Mouse (Mus musculus) intestine, postnatal 0 days (tissue): ENCODE data around the gene Ift81. TPM values are rescaled to one million over a fixed set of nuclear protein-coding genes. Genes with fewer than 3 reads are reported as not detected.
A peak's percentile ranks its signal among the peaks of the same experiment; 100 is the strongest.

Experiments used
- ATAC-seq: fragments of 200-750 bp; cut with Nextera tagmentation; 2 replicates; pipeline ENCODE4 v1.8.0; 2017; ENCODE audit warnings: mild to moderate bottlenecking, moderate TSS enrichment, moderate library complexity
- H3K27ac ChIP-seq: fragments of 300-500 bp; sonication (generic); 2 replicates; pipeline ENCODE4 v1.5.1; 2014; ENCODE audit warnings: mild to moderate bottlenecking, low read depth, low read length, moderate library complexity
- H3K27me3 ChIP-seq: fragments of 300-500 bp; sonication (generic); replicated peaks from 2 replicates; pipeline ENCODE4 v1.6.1; 2014; ENCODE audit warnings: low read length, mixed read lengths; ENCODE audit not compliant: control insufficient read depth, insufficient read depth
- H3K36me3 ChIP-seq: fragments of 300-500 bp; sonication (generic); 2 replicates; pipeline ENCODE4 v1.6.1; 2014; ENCODE audit warnings: mild to moderate bottlenecking, moderate library complexity; ENCODE audit not compliant: control insufficient read depth, insufficient read depth
- H3K4me1 ChIP-seq: fragments of 300-500 bp; sonication (generic); replicated peaks from 2 replicates; pipeline ENCODE4 v1.6.1; 2014; ENCODE audit warnings: antibody characterized with exemption, low read length, mixed read lengths; ENCODE audit not compliant: control insufficient read depth, insufficient read depth
- H3K4me2 ChIP-seq: fragments of 300-500 bp; sonication (generic); replicated peaks from 2 replicates; pipeline ENCODE4 v1.6.1; 2014; ENCODE audit warnings: low read depth, mild to moderate bottlenecking, moderate library complexity
- H3K4me3 ChIP-seq: fragments of 300-500 bp; sonication (generic); 2 replicates; pipeline ENCODE4 v1.5.1; 2014; ENCODE audit warnings: low read depth, low read length
- H3K9ac ChIP-seq: fragments of 300-500 bp; sonication (generic); 2 replicates; pipeline ENCODE4 v1.6.1; 2014; ENCODE audit warnings: mild to moderate bottlenecking, low read depth, low read length
- H3K9me3 ChIP-seq: fragments of 300-500 bp; sonication (generic); 2 replicates; pipeline ENCODE4 v1.6.1; 2016; ENCODE audit warnings: mixed run types; ENCODE audit not compliant: control insufficient read depth
- CTCF ChIP-seq: sonication (generic); IDR thresholded peaks from 2 replicates; pipeline ENCODE4 v1.5.1; 2016; ENCODE audit warnings: low read depth, mild to moderate bottlenecking, control low read depth, antibody characterized with exemption, moderate library complexity
- WGBS: fragments of 180-500 bp; shearing (Covaris S2); extraction: QIAGEN DNeasy Blood & Tissue Kit; methylation state at CpG from one replicate; pipeline ENCODE4 v1.1.7; 2014; 5-methylcytosine and 5-hydroxymethylcytosine counted together
- polyA plus RNA-seq: library from polyadenylated mRNA; unstranded; fragments of >200 nt; fragmentation: Nextera tagmentation; extraction: Ambion mirVana; gene quantifications from 2 replicates; pipeline ENCODE4 v1.2.1, GENCODE M21; 2015

Gene Ift81
- polyA plus RNA-seq, 1 experiment from 2014 or later, result 11.7 TPM

- H3K4me2 ChIP-seq, result no peak overlapping the region; the same call in 1 of the 2 replicates
- no peaks in the 10 kb centered on the region for H3K9me3 ChIP-seq
- peak; percentile 88 for ATAC-seq
- peak overlapping the region; percentile 78 for H3K27ac ChIP-seq
- WGBS, result 25% methylated on average over 6 of the region's 6 CpGs
- H3K9ac ChIP-seq, result 0 out of 2 replicates have a peak overlapping the region, but pooled peaks have one; percentile 3
- no peak for TF ChIP-seq CTCF
- H3K27me3 ChIP-seq, result no peaks in the 10 kb centered on the region
- no peaks in the 10 kb centered on the region for H3K36me3 ChIP-seq
- H3K4me3 ChIP-seq, result no peak overlapping the region
- H3K4me1 ChIP-seq, result peaks cover 21% of the 10 kb centered on the region; the same call in 1 of the 2 replicates
Measured at GRCm38 (mm10) chr5:122548671-122549070, 65.6 kb downstream of the Ift81 start.

DNA sequence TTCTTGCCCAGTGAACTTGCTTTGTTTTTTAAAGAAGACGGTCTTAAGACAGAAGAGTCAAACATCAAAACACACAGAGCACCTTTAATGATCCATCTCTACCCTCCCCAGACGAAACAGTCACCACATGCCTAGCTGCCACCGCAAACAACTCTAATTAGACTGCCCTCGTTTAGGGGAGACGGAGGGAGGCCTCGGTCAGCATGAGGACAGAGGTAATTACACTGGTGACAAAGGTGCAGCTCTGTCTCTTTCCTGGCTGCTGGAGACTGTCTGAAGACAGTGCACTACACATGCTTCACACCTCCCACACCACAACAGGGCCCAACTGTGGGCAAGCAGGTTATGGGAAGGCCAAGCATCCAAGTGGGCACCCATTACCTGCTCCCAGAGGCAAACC lies 66.5 kb downstream of the Ift81 start:
- Histone ChIP-seq H3K9ac (no peak overlapping the region), H3K36me3 (no peaks in the 10 kb centered on the region), H3K4me2 (no peak overlapping the region), H3K4me1 (peaks cover 21% of the 10 kb centered on the region; the same call in 1 of the 2 replicates), H3K9me3 (no peaks in the 10 kb centered on the region), H3K4me3 (no peak overlapping the region), H3K27ac (peak overlapping the region; percentile 78; the same call in 1 of the 2 replicates), H3K27me3 (no peaks in the 10 kb centered on the region)
- no peak for TF ChIP-seq CTCF
- WGBS, result 54% methylated on average over 6 of the region's 6 CpGs
- peak; percentile 28; the same call in 1 of the 2 replicates for ATAC-seq

- no peak overlapping the region for H3K9ac ChIP-seq
- no peak overlapping the region for H3K4me2 ChIP-seq
- H3K27ac ChIP-seq, result no peak overlapping the region; the same call in 1 of the 2 replicates
- no peaks in the 10 kb centered on the region for H3K27me3 ChIP-seq
- peaks cover 21% of the 10 kb centered on the region; the same call in 1 of the 2 replicates for H3K4me1 ChIP-seq
- H3K4me3 ChIP-seq, result no peak overlapping the region
- WGBS, result 52% methylated on average over 7 of the region's 7 CpGs
- no peak for ATAC-seq
- peak; percentile 79 for TF ChIP-seq CTCF
- H3K36me3 ChIP-seq, result no peaks in the 10 kb centered on the region
- no peaks in the 10 kb centered on the region for H3K9me3 ChIP-seq
Measured at GRCm38 (mm10) chr5:122547251-122547714, 67.0 kb downstream of the Ift81 start.

DNA sequence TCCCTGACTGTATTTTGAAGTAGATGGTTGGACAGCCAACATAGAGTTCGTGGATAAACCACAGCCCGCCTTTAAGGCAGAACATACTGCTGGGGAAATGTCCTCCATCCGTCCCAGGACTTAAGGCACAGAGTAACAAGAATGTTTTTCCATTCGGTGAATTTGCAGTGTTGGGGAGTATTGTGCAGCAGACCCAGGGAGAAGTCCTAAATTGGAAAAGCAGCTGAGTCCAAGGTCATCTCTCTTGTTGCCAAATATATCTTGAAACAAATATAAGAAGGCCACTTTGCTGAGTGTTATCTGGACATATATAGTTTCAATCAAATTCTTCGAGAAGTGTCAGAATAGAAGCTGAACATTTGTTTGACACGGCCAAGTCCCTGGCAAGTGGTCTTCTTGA lies 70.9 kb downstream of the Ift81 start:
- Histone ChIP-seq H3K9me3 (no peaks in the 10 kb centered on the region), H3K36me3 (no peaks in the 10 kb centered on the region), H3K4me1 (peaks cover 10% of the 10 kb centered on the region; the same call in 1 of the 2 replicates), H3K27me3 (no peaks in the 10 kb centered on the region), H3K4me3 (no peak overlapping the region), H3K9ac (no peak overlapping the region), H3K4me2 (no peak overlapping the region), H3K27ac (no peak overlapping the region)
- no peak for TF ChIP-seq CTCF
- no peak for ATAC-seq
- 85% methylated on average over 6 of the region's 6 CpGs for WGBS

DNA sequence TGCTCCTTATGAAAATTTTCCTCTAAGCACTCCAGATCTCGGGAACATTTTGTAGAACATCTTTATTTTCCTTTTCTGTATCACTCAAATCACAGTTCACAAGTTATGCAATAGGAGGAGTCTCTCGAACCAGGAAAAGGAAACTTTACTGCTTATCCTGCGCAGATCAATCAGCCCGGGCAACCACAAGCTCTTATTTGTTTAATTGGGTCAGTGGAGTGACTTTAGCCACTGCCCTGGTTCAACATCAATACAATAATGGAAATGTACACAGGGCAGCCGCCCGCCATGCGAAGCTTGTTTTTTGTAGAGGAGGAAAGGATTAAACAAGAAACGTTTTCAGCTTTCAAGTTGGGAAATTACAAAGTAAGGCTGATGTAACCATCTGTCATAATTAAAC lies 72.4 kb downstream of the Ift81 start:
- 58% methylated on average over 8 of the region's 8 CpGs for WGBS
- Histone ChIP-seq H3K36me3 (no peaks in the 10 kb centered on the region), H3K4me3 (no peak overlapping the region), H3K9ac (no peak overlapping the region), H3K27me3 (no peaks in the 10 kb centered on the region), H3K9me3 (no peaks in the 10 kb centered on the region), H3K27ac (no peak overlapping the region), H3K4me2 (no peak overlapping the region), H3K4me1 (0 out of 2 replicates have a peak, but pooled peaks cover 2% of the 10 kb centered on the region)
- TF ChIP-seq CTCF, result no peak
- no peak for ATAC-seq

DNA sequence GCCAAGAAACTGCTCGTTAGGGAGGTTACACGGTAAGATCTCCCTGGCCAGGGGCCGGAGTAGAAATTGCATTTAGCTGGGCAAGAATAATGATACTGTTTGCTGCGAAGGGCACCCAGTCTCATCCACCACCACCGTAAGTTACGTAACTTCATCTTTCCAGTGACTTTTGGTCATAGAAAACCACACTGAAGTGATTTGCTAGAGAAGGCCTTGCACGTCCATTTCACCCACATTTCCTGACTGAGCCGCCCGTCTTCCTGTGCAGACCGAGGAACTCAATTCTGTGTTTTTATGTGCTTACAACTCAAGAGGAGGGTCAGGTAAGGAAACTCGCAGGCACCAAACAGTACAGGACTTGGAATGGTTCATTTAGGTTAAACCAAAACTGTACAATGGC lies 76.2 kb downstream of the Ift81 start:
- Histone ChIP-seq H3K4me3 (no peak overlapping the region), H3K9me3 (no peaks in the 10 kb centered on the region), H3K27ac (no peak overlapping the region), H3K27me3 (no peaks in the 10 kb centered on the region), H3K4me1 (no peaks in the 10 kb centered on the region), H3K9ac (no peak overlapping the region), H3K36me3 (no peaks in the 10 kb centered on the region), H3K4me2 (no peak overlapping the region)
- 92% methylated on average over 11 of the region's 11 CpGs for WGBS
- ATAC-seq, result no peak
- no peak for TF ChIP-seq CTCF
